In the genomic region with DNA sequence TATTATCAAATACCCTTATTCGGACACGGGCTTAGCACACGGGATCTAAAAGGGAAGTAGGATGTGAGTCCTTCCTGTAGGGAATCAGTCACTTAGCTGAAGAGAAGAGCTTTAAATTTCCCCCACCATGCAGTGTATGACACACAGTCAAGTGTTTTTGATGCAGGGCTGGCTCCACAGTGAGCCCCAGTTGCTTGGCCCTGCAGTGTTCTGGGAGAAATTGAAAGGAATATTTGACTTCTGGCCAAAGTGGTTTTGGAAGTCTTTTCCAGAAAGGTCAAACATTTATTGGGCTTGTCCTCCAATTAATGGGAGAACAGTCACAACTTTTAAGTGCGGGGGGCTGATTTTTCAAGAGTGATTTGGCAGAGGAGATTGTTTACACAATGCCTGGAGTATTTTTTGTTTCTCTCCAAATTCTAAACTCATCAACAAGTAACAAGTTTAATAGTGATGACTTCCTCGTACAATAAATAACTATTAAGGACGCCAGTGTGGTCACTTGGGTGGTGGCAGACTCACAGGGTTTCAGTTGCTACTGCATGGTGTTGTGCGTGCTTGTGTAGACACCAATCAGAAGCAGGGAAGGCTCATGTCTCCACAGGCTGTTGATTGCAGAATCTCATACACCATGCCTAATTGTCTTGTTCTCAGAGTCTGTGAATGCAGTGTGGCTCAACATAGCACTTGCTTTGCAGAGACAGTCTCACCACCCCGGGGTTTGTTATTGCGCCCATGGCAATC, we compare ENCODE assay signal across 31 mouse cellular contexts.
DNase-seq lines count a peak whose midpoint lies in the region; ATAC-seq and TF ChIP-seq lines count a peak whose summit lies in the region.
"Had no signal": no experiment of that assay in that cellular context is flagged by ENCODE, and none has a peak within 500 bp of the region (broad histone marks: within the 10 kb centered on the region; RNA-seq: fewer than 3 reads in every experiment).

No protein-coding gene starts in this region.

- no peaks in the 10 kb centered on the region for H3K36me3 ChIP-seq in liver, adult 2 months (ENCODE audit: control insufficient read depth, insufficient read depth, low read length)
- no peaks in the 10 kb centered on the region for H3K36me3 ChIP-seq in liver, embryonic 11.5 days (ENCODE audit: control insufficient read depth, insufficient read depth, low read length)
- H3K36me3 ChIP-seq in neural tube, embryonic 13.5 days: no peaks in the 10 kb centered on the region
- H3K36me3 ChIP-seq in kidney, postnatal 0 days (ENCODE audit: insufficient read depth, low read length): no peaks in the 10 kb centered on the region
- H3K36me3 ChIP-seq in neural tube, embryonic 15.5 days: no peaks in the 10 kb centered on the region
- H3K36me3 ChIP-seq: embryonic facial prominence, embryonic 13.5 days; forebrain, embryonic 12.5 days; heart, embryonic 13.5 days; hindbrain, embryonic 12.5 days; limb, embryonic 10.5 days; midbrain, embryonic 15.5 days; stomach, embryonic 15.5 days had no signal

- TF ChIP-seq POLR2A in liver, adult 2 months (IDR thresholded peaks at IDR 0.05; ENCODE audit: extremely low read depth, insufficient read depth, low read length): no peak

- no peak for TF ChIP-seq CTCF in liver, adult 2 months (IDR thresholded peaks at IDR 0.05; ENCODE audit: low read depth, low read length)
- TF ChIP-seq CTCF in kidney, postnatal 0 days (IDR thresholded peaks at IDR 0.05; ENCODE audit: low read depth): no peak

- peak; percentile 24 for DNase-seq in liver, adult 2 months (ENCODE audit: extremely low read depth, low read depth, low spot score)
- DNase-seq in liver, embryonic 11.5 days (ENCODE audit: low spot score): no peak
- no peak for DNase-seq in neural tube, embryonic 10.5 days (ENCODE audit: extremely low spot score, low spot score)
- peak; percentile 70 for DNase-seq in kidney, postnatal 0 days (ENCODE audit: low spot score)
- no peak for DNase-seq in urinary bladder, postnatal 14 days (ENCODE audit: low spot score)
- DNase-seq: adrenal gland, adult 8-10 months; cerebellum, adult 18-20 months; cerebellum, postnatal 36 days; embryo, embryonic 11 days; gastrocnemius, postnatal 25 days; heart, adult 2 months; heart, postnatal 14 days; layer of hippocampus, adult 9-11 months; liver; liver, postnatal 0 days; right cerebral cortex, adult 18-20 months; right cerebral cortex, postnatal 4 days; thymus, adult 2 months; thymus, postnatal 4 days had no signal

- H3K27ac ChIP-seq in liver, adult 2 months (replicated peaks; ENCODE audit: insufficient read depth, low read depth, low read length): no peak overlapping the region
- H3K27ac ChIP-seq in liver, embryonic 11.5 days (ENCODE audit: low read depth, low read length): no peak overlapping the region
- H3K27ac ChIP-seq in neural tube, embryonic 13.5 days (replicated peaks): peak overlapping the region; percentile 83
- H3K27ac ChIP-seq in kidney, postnatal 0 days: no peak overlapping the region
- H3K27ac ChIP-seq in neural tube, embryonic 15.5 days (replicated peaks): peak overlapping the region; percentile 30; the same call in 1 of the 2 replicates
- H3K27ac ChIP-seq: embryonic facial prominence, embryonic 13.5 days; forebrain, embryonic 12.5 days; heart, adult 2 months; heart, embryonic 13.5 days; hindbrain, embryonic 12.5 days; left cerebral cortex, adult 2 months; limb, embryonic 10.5 days; midbrain, embryonic 15.5 days; stomach, embryonic 15.5 days had no signal

- 75% methylated on average over 9 of the region's 9 CpGs for WGBS in liver, adult 2 months
- WGBS in liver, embryonic 11.5 days: 74% methylated on average over 9 of the region's 9 CpGs
- WGBS in neural tube, embryonic 13.5 days: 64% methylated on average over 9 of the region's 9 CpGs
- 46% methylated on average over 9 of the region's 9 CpGs for WGBS in kidney, postnatal 0 days
- WGBS in neural tube, embryonic 15.5 days: 56% methylated on average over 9 of the region's 9 CpGs

- no peak overlapping the region for H3K4me2 ChIP-seq in liver, embryonic 11.5 days
- no peak overlapping the region for H3K4me2 ChIP-seq in neural tube, embryonic 13.5 days
- no peak overlapping the region for H3K4me2 ChIP-seq in kidney, postnatal 0 days (ENCODE audit: low read length)
- peak overlapping the region; percentile 13; the same call in 1 of the 2 replicates for H3K4me2 ChIP-seq in neural tube, embryonic 15.5 days
- H3K4me2 ChIP-seq: embryonic facial prominence, embryonic 13.5 days; forebrain, embryonic 12.5 days; heart, embryonic 13.5 days; hindbrain, embryonic 12.5 days; midbrain, embryonic 15.5 days; stomach, embryonic 15.5 days had no signal

- H3K27me3 ChIP-seq in liver, adult 2 months (ENCODE audit: control insufficient read depth, insufficient read depth, low read length): peaks cover 2% of the 10 kb centered on the region; the same call in 1 of the 2 replicates
- H3K27me3 ChIP-seq in liver, embryonic 11.5 days (replicated peaks; ENCODE audit: control insufficient read depth, insufficient read depth, low read length): peaks cover 6% of the 10 kb centered on the region
- no peaks in the 10 kb centered on the region for H3K27me3 ChIP-seq in neural tube, embryonic 13.5 days
- H3K27me3 ChIP-seq in kidney, postnatal 0 days (ENCODE audit: insufficient read depth, low read length): no peaks in the 10 kb centered on the region
- H3K27me3 ChIP-seq in neural tube, embryonic 15.5 days (replicated peaks): no peaks in the 10 kb centered on the region

- H3K4me3 ChIP-seq in liver, adult 2 months (ENCODE audit: insufficient read depth, low read depth, low read length): no peak overlapping the region
- H3K4me3 ChIP-seq in liver, embryonic 11.5 days (ENCODE audit: low read depth, low read length): no peak overlapping the region
- H3K4me3 ChIP-seq in neural tube, embryonic 13.5 days: no peak overlapping the region
- H3K4me3 ChIP-seq in kidney, postnatal 0 days (replicated peaks; ENCODE audit: low read depth, low read length): no peak overlapping the region
- H3K4me3 ChIP-seq in neural tube, embryonic 15.5 days (replicated peaks): no peak overlapping the region
- H3K4me3 ChIP-seq: embryonic facial prominence, embryonic 13.5 days; erythroblast, embryonic 14.5 days; forebrain, embryonic 12.5 days; heart, adult 2 months; heart, embryonic 13.5 days; hindbrain, embryonic 12.5 days; left cerebral cortex, adult 2 months; limb, embryonic 10.5 days; midbrain, embryonic 15.5 days; stomach, embryonic 15.5 days had no signal

- no peaks in the 10 kb centered on the region for H3K4me1 ChIP-seq in liver, adult 2 months (ENCODE audit: control insufficient read depth, insufficient read depth, low read length)
- H3K4me1 ChIP-seq in liver, embryonic 11.5 days (replicated peaks; ENCODE audit: control insufficient read depth, insufficient read depth, low read length): no peaks in the 10 kb centered on the region
- H3K4me1 ChIP-seq in neural tube, embryonic 13.5 days (replicated peaks): peaks cover 39% of the 10 kb centered on the region
- H3K4me1 ChIP-seq in kidney, postnatal 0 days (replicated peaks; ENCODE audit: insufficient read depth, low read length): no peaks in the 10 kb centered on the region
- H3K4me1 ChIP-seq in neural tube, embryonic 15.5 days: peaks cover 35% of the 10 kb centered on the region
- H3K4me1 ChIP-seq: embryonic facial prominence, embryonic 13.5 days; forebrain, embryonic 12.5 days; hindbrain, embryonic 12.5 days; limb, embryonic 10.5 days; midbrain, embryonic 15.5 days; stomach, embryonic 15.5 days had no signal

- ATAC-seq in liver, embryonic 11.5 days (replicated peaks; ENCODE audit: low FRiP score): no peak
- no peak; the same call in 1 of the 2 replicates for ATAC-seq in neural tube, embryonic 13.5 days (ENCODE audit: low read depth)
- no peak for ATAC-seq in kidney, postnatal 0 days (replicated peaks; ENCODE audit: low FRiP score, low read depth)
- ATAC-seq in neural tube, embryonic 15.5 days (ENCODE audit: low FRiP score): peak; percentile 79
- ATAC-seq: activated CD4-positive, CD25-positive, alpha-beta regulatory T cell, adult 4 months; liver, postnatal 0 days; midbrain, embryonic 15.5 days had no signal

- H3K79me2 ChIP-seq in liver, adult 2 months (ENCODE audit: control insufficient read depth, insufficient read depth, low read length): no peaks in the 10 kb centered on the region

- no peak overlapping the region for H3K9ac ChIP-seq in liver, adult 2 months (ENCODE audit: low read depth, low read length)
- H3K9ac ChIP-seq in liver, embryonic 11.5 days (ENCODE audit: low read depth, low read length): no peak overlapping the region
- H3K9ac ChIP-seq in neural tube, embryonic 13.5 days: no peak overlapping the region
- H3K9ac ChIP-seq in kidney, postnatal 0 days (ENCODE audit: low read depth, low read length): no peak overlapping the region
- H3K9ac ChIP-seq in neural tube, embryonic 15.5 days (replicated peaks): no peak overlapping the region
- H3K9ac ChIP-seq: embryonic facial prominence, embryonic 13.5 days; forebrain, embryonic 12.5 days; heart, embryonic 13.5 days; hindbrain, embryonic 12.5 days; liver, postnatal 0 days; midbrain, embryonic 15.5 days; stomach, embryonic 15.5 days had no signal

- H3K9me3 ChIP-seq in liver, embryonic 11.5 days (ENCODE audit: control insufficient read depth, low read length): no peaks in the 10 kb centered on the region
- H3K9me3 ChIP-seq in neural tube, embryonic 13.5 days: no peaks in the 10 kb centered on the region
- no peaks in the 10 kb centered on the region for H3K9me3 ChIP-seq in kidney, postnatal 0 days (replicated peaks; ENCODE audit: low read length)
- no peaks in the 10 kb centered on the region for H3K9me3 ChIP-seq in neural tube, embryonic 15.5 days (replicated peaks)
- H3K9me3 ChIP-seq: embryonic facial prominence, embryonic 13.5 days; forebrain, embryonic 12.5 days; heart, embryonic 13.5 days; hindbrain, embryonic 12.5 days; limb, embryonic 10.5 days; midbrain, embryonic 15.5 days; stomach, embryonic 15.5 days had no signal

Comparison
In these comparisons a context has a peak if more than half of its experiments do, and no peak if none do; other contexts are left out.
1. DNase-seq: peak in liver, adult 2 months (single experiment) and kidney, postnatal 0 days (single experiment); none in liver, embryonic 11.5 days (single experiment), neural tube, embryonic 10.5 days (single experiment) and urinary bladder, postnatal 14 days (single experiment).
2. H3K27ac ChIP-seq: peak in neural tube, embryonic 13.5 days (single experiment) and neural tube, embryonic 15.5 days (single experiment); none in liver, adult 2 months (single experiment), liver, embryonic 11.5 days (single experiment) and kidney, postnatal 0 days (single experiment).